Mouse (Mus musculus) heart, embryonic 11.5 days (tissue): ENCODE data around the gene Arhgef38. TPM values are rescaled to one million over a fixed set of nuclear protein-coding genes. Genes with fewer than 3 reads are reported as not detected.

Source experiments
- ATAC-seq: fragments of 200-750 bp; cut with Nextera tagmentation; replicated peaks from 2 replicates; pipeline ENCODE4 v1.8.0; 2017; ENCODE audit warnings: moderate library complexity; ENCODE audit not compliant: insufficient number of reproducible peaks, low FRiP score, low TSS enrichment
- H3K27ac ChIP-seq: fragments of 300-500 bp; sonication (generic); 2 replicates; pipeline ENCODE4 v1.5.1; 2014; ENCODE audit warnings: mild to moderate bottlenecking, low read depth, low read length
- H3K27me3 ChIP-seq: fragments of 300-500 bp; sonication (generic); 2 replicates; pipeline ENCODE4 v1.6.1; 2014; ENCODE audit warnings: mild to moderate bottlenecking, low read length, mixed read lengths; ENCODE audit not compliant: control insufficient read depth, insufficient read depth
- H3K36me3 ChIP-seq: fragments of 300-500 bp; sonication (generic); 2 replicates; pipeline ENCODE4 v1.6.1; 2014; ENCODE audit warnings: mild to moderate bottlenecking, low read length, moderate library complexity, mixed read lengths; ENCODE audit not compliant: control insufficient read depth, insufficient read depth
- H3K4me1 ChIP-seq: fragments of 300-500 bp; sonication (generic); 2 replicates; pipeline ENCODE4 v1.6.1; 2014; ENCODE audit warnings: low read length; ENCODE audit not compliant: control insufficient read depth, insufficient read depth
- H3K4me2 ChIP-seq: fragments of 300-500 bp; sonication (generic); 2 replicates; pipeline ENCODE4 v1.6.1; 2014; ENCODE audit warnings: mild to moderate bottlenecking, moderate library complexity
- H3K4me3 ChIP-seq: fragments of 300-500 bp; sonication (generic); 2 replicates; pipeline ENCODE4 v1.5.1; 2014; ENCODE audit warnings: low read depth, low read length
- H3K9ac ChIP-seq: fragments of 300-500 bp; sonication (generic); 2 replicates; pipeline ENCODE4 v1.6.1; 2014; ENCODE audit warnings: mild to moderate bottlenecking, low read depth, low read length, moderate library complexity
- H3K9me3 ChIP-seq: fragments of 300-500 bp; sonication (generic); replicated peaks from 2 replicates; pipeline ENCODE4 v1.6.1; 2016; ENCODE audit warnings: low read length; ENCODE audit not compliant: control insufficient read depth
- WGBS: fragments of 180-500 bp; shearing (Covaris S2); extraction: QIAGEN DNeasy Blood & Tissue Kit; methylation state at CpG from one replicate; pipeline ENCODE4 v1.1.7; 2014; ENCODE audit not compliant: insufficient replicate concordance; 5-methylcytosine and 5-hydroxymethylcytosine counted together
- polyA plus RNA-seq: library from polyadenylated mRNA; unstranded; fragments of >200 nt; fragmentation: Nextera tagmentation; extraction: Ambion mirVana; gene quantifications from 2 replicates; pipeline ENCODE4 v1.2.1, GENCODE M21; 2014

The Arhgef38 gene
- polyA plus RNA-seq, 1 experiment from 2014 or later: not detected

GRCm38 (mm10) chr3:133113281-133113680 is 121.5 kb downstream of the Arhgef38 start:
- Histone ChIP-seq H3K4me2 (no peak overlapping the region), H3K27ac (no peak overlapping the region), H3K36me3 (peaks cover 5% of the 10 kb centered on the region; the same call in 1 of the 2 replicates), H3K9ac (no peak overlapping the region), H3K27me3 (no peaks in the 10 kb centered on the region), H3K9me3 (no peaks in the 10 kb centered on the region), H3K4me3 (no peak overlapping the region), H3K4me1 (no peaks in the 10 kb centered on the region)
- no peak for ATAC-seq
- WGBS: 55% methylated on average over 1 of the region's 1 CpGs

- no peak overlapping the region for H3K4me3 ChIP-seq
- no peak for ATAC-seq
- no peak overlapping the region for H3K27ac ChIP-seq
- WGBS: 33% methylated on average over 2 of the region's 2 CpGs
- H3K9ac ChIP-seq: no peak overlapping the region
- H3K36me3 ChIP-seq: peaks cover 5% of the 10 kb centered on the region; the same call in 1 of the 2 replicates
- no peaks in the 10 kb centered on the region for H3K27me3 ChIP-seq
- H3K4me2 ChIP-seq: no peak overlapping the region
- H3K4me1 ChIP-seq: no peaks in the 10 kb centered on the region
- no peaks in the 10 kb centered on the region for H3K9me3 ChIP-seq
Measured at GRCm38 (mm10) chr3:133111741-133112140, 123.0 kb downstream of the Arhgef38 start.

GRCm38 (mm10) chr3:133109844-133110243 is 124.9 kb downstream of the Arhgef38 start:
- H3K27me3 ChIP-seq: no peaks in the 10 kb centered on the region
- H3K4me3 ChIP-seq: no peak overlapping the region
- no peaks in the 10 kb centered on the region for H3K9me3 ChIP-seq
- H3K36me3 ChIP-seq: peaks cover 5% of the 10 kb centered on the region; the same call in 1 of the 2 replicates
- H3K4me2 ChIP-seq: no peak overlapping the region
- ATAC-seq: no peak
- H3K4me1 ChIP-seq: no peaks in the 10 kb centered on the region
- H3K27ac ChIP-seq: no peak overlapping the region
- WGBS: 88% methylated on average over 4 of the region's 4 CpGs
- no peak overlapping the region for H3K9ac ChIP-seq

- 83% methylated on average over 4 of the region's 4 CpGs for WGBS
- Histone ChIP-seq H3K27me3 (no peaks in the 10 kb centered on the region), H3K9me3 (no peaks in the 10 kb centered on the region), H3K4me1 (no peaks in the 10 kb centered on the region), H3K36me3 (peaks cover 8% of the 10 kb centered on the region; the same call in 1 of the 2 replicates), H3K4me2 (no peak overlapping the region), H3K4me3 (no peak overlapping the region), H3K9ac (no peak overlapping the region), H3K27ac (no peak overlapping the region)
- no peak for ATAC-seq
Measured at GRCm38 (mm10) chr3:133108731-133109130, 126.0 kb downstream of the Arhgef38 start.

DNA sequence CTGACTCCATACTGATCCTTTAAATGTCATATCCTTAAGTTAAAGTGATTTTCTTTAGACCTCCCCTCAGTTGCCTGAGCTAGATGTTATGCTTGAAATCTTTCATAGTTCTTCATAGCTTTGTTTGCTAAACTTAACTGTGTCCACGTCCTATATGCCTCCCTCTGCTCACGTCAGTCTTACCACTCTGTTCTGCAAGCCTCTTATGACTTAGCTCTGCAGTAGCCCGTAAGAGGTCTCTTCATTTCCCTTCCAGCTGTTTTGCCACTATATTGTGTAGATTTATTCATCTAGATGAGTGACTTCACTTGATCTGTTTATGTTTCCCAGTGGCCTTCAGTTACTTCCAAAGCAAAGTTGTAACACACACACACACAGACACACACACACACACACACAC is 130.3 kb downstream of the Arhgef38 start:
- Histone ChIP-seq H3K27ac (no peak overlapping the region), H3K36me3 (peaks cover 16% of the 10 kb centered on the region), H3K27me3 (no peaks in the 10 kb centered on the region), H3K4me2 (no peak overlapping the region), H3K4me3 (no peak overlapping the region), H3K9ac (no peak overlapping the region), H3K9me3 (no peaks in the 10 kb centered on the region), H3K4me1 (no peaks in the 10 kb centered on the region)
- WGBS: 90% methylated on average over 3 of the region's 3 CpGs
- no peak for ATAC-seq

DNA sequence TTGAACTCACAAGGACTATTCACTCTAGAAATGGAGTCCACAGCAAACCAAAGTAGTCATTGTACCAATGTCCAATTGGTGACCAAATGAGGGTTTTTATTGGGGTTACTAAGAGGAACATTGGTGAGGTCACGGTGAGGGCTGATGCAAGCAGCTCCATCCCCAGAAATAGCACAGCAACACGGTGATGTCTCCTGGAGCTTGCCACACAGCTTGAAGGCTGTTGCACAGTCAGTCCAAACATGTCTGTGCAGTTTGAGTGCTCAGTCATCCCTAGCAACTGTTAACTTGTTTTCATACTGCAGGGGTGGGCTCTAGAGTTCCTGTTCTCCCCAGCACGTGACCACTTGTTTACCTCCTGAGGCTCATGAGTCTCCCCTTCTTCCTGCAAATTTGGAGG is 131.0 kb downstream of the Arhgef38 start:
- H3K36me3 ChIP-seq: peaks cover 12% of the 10 kb centered on the region
- 82% methylated on average over 3 of the region's 3 CpGs for WGBS

GRCm38 (mm10) chr3:133098909-133099308 is 135.8 kb downstream of the Arhgef38 start:
- Histone ChIP-seq H3K27me3 (no peaks in the 10 kb centered on the region), H3K4me1 (no peaks in the 10 kb centered on the region), H3K9me3 (no peaks in the 10 kb centered on the region), H3K27ac (no peak overlapping the region), H3K4me3 (no peak overlapping the region), H3K9ac (no peak overlapping the region), H3K4me2 (no peak overlapping the region), H3K36me3 (peaks cover 10% of the 10 kb centered on the region)
- ATAC-seq: no peak
- 88% methylated on average over 2 of the region's 2 CpGs for WGBS

More for the DNA sequence above, 131.0 kb downstream of the Arhgef38 start:
- Histone ChIP-seq H3K4me3 (no peak overlapping the region), H3K27me3 (no peaks in the 10 kb centered on the region), H3K9ac (no peak overlapping the region), H3K4me2 (no peak overlapping the region), H3K9me3 (no peaks in the 10 kb centered on the region), H3K4me1 (no peaks in the 10 kb centered on the region), H3K27ac (no peak overlapping the region)
- ATAC-seq: no peak

DNA sequence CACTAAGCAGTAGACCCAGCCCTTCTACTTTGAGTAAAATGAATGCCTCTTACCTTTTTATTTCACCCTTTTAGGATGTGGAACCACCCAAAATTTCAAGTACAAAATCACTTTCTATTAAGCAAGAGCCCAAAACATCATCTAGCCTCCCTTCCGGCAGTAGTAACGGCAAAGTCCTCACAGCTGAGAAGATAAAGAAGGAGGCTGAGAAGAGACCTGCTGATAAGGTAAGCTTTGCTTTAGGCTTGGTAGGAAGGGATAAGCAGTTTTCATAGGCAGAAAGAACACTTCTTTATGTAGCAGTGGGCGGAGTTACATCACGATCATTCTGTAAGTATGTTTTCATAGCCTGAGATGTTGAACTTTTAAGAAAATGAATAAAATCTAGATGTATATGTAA is 136.4 kb downstream of the Arhgef38 start:
- H3K4me1 ChIP-seq: no peaks in the 10 kb centered on the region
- H3K9ac ChIP-seq: no peak overlapping the region
- no peaks in the 10 kb centered on the region for H3K27me3 ChIP-seq
- no peak for ATAC-seq
- H3K27ac ChIP-seq: no peak overlapping the region
- 73% methylated on average over 4 of the region's 4 CpGs for WGBS
- peaks cover 6% of the 10 kb centered on the region for H3K36me3 ChIP-seq
- no peak overlapping the region for H3K4me2 ChIP-seq
- H3K4me3 ChIP-seq: no peak overlapping the region
- no peaks in the 10 kb centered on the region for H3K9me3 ChIP-seq

DNA sequence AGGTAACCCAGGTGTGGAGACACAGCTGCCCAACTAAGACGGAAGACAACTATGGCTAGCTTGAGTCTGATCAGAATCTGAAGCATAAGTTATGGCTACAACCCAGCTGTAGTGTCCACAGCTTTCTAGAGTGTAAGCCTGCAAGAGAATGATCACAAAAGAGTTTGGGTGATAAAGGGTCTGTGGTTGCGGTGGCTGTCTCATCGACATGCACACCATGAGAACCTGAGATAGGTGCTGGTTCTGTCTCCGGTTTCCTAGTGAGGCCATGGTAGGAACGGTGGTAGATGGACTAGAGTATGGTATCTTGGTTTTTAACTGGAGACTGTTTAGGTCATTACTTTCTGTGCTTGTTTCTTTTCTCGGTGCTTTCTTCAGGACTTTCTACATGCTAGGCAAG is 136.8 kb downstream of the Arhgef38 start:
- no peak overlapping the region for H3K4me2 ChIP-seq
- H3K9ac ChIP-seq: no peak overlapping the region
- H3K9me3 ChIP-seq: no peaks in the 10 kb centered on the region
- H3K36me3 ChIP-seq: peaks cover 6% of the 10 kb centered on the region
- WGBS: 87% methylated on average over 6 of the region's 6 CpGs
- no peaks in the 10 kb centered on the region for H3K27me3 ChIP-seq
- H3K4me1 ChIP-seq: peaks cover 2% of the 10 kb centered on the region; the same call in 1 of the 2 replicates
- no peak for ATAC-seq
- H3K27ac ChIP-seq: no peak overlapping the region
- H3K4me3 ChIP-seq: no peak overlapping the region
